Mouse (Mus musculus) bone marrow, adult 2 months (tissue): ENCODE results near the gene Klhl32. TPM values are rescaled to one million over a fixed set of nuclear protein-coding genes. Genes with fewer than 3 reads are reported as not detected.

ENCODE experiments used
- H3K27ac ChIP-seq: fragments of 200-500 bp; 2 replicates; pipeline ENCODE4 v1.5.1; 2012; ENCODE audit warnings: low read depth, mild to moderate bottlenecking, control low read depth, inconsistent platforms, low read length; ENCODE audit not compliant: control insufficient read depth, poor library complexity, insufficient read depth
- H3K4me1 ChIP-seq: fragments of 200-500 bp; 2 replicates; pipeline ENCODE4 v1.6.1; 2011; ENCODE audit warnings: low read length; ENCODE audit not compliant: control insufficient read depth, insufficient read depth
- H3K4me3 ChIP-seq: fragments of 200-500 bp; replicated peaks from 2 replicates; pipeline ENCODE3; 2011; ENCODE audit warnings: mild to moderate bottlenecking, low read depth, low read length, control low read depth; ENCODE audit not compliant: control insufficient read depth
- CTCF ChIP-seq: fragments of 200-500 bp; IDR thresholded peaks from 2 replicates; pipeline ENCODE4 v1.5.1; 2011; ENCODE audit warnings: low read length, control low read depth; ENCODE audit not compliant: control insufficient read depth, insufficient read depth
- POLR2A ChIP-seq: fragments of 200-500 bp; IDR thresholded peaks from 2 replicates; pipeline ENCODE4 v1.6.1; 2011; ENCODE audit warnings: low read depth, mild to moderate bottlenecking, control low read depth, low read length, borderline replicate concordance; ENCODE audit not compliant: control insufficient read depth
- WGBS: fragments of 180-500 bp; shearing (Covaris S2); methylation state at CpG from one replicate; pipeline ENCODE4 v1.1.7; 2018; 5-methylcytosine and 5-hydroxymethylcytosine counted together
- polyA plus RNA-seq: library from polyadenylated mRNA; stranded (reverse); fragments of >200 nt; gene quantifications from 2 replicates; pipeline ENCODE4 v1.2.4, GENCODE M21; 2011; ENCODE audit warnings: low replicate concordance; ENCODE audit not compliant: missing spikeins, insufficient read depth, insufficient read length

The Klhl32 gene
- polyA plus RNA-seq, 1 experiment = 0.42 TPM

DNA sequence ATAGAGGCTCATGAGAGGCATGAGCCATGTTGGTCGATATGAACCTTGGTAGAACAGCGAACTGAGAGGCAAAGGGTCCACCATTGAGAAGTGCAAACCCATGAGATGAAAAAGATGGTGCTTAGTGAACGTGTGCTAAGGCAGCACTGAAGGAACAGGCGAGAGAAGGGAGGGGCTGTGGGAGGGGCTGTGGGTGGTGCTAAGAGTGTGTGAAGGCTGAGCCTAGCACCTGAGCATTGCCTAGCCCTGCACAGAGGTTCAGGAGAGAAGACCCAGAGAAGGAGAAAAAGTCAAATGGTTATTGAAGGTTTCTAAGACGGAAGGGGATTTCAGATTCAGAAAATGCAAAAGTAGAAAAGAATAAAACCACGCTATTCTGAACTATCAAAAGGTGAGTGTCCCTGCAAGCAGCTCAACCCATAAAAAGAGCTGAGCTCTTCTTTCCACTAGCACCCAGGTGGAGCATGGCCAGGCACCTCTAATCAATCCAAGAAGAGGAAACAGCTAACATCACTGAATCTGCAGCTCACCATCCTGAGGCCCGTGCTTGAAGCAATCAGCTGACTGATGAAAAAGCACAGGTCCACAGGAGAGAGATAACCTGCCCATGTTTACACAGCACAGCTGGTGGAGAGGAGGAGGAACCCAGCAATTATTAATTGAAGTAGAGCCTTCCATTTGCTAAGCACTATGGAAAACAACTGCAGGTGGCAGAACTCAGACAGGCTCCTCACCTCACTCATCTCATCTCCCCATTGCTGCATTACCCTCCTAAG, 65.0 kb downstream of the Klhl32 start:
- H3K4me3 ChIP-seq = no peak overlapping the region
- no peak overlapping the region for H3K27ac ChIP-seq
- no peaks in the 10 kb centered on the region for H3K4me1 ChIP-seq
- TF ChIP-seq CTCF = no peak
- TF ChIP-seq POLR2A = no peak
- WGBS = 53% methylated on average over 7 of the region's 7 CpGs

DNA sequence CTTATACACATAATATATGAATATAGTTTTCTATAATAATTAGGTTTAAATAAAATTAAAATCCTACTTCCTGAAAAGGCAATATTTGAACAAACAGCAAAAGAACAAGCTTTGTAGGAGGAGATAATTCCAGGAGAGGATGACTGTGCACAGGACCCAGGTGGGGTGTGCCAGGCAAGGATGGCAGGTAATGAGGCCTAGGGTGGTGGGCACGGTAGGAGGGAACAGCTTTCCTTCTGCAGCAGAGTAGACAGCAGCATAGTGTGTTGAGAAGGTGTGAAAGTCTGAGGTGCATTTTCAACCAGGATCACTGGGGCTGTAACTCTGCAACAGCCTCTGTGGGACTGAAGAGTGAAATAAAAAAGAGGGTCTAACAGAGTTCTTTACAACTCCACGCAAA, 85.0 kb downstream of the Klhl32 start:
- WGBS = 71% methylated on average over 2 of the region's 2 CpGs
- H3K4me1 ChIP-seq = no peaks in the 10 kb centered on the region
- H3K27ac ChIP-seq = no peak overlapping the region
- TF ChIP-seq POLR2A = no peak
- no peak for TF ChIP-seq CTCF
- H3K4me3 ChIP-seq = no peak overlapping the region

DNA sequence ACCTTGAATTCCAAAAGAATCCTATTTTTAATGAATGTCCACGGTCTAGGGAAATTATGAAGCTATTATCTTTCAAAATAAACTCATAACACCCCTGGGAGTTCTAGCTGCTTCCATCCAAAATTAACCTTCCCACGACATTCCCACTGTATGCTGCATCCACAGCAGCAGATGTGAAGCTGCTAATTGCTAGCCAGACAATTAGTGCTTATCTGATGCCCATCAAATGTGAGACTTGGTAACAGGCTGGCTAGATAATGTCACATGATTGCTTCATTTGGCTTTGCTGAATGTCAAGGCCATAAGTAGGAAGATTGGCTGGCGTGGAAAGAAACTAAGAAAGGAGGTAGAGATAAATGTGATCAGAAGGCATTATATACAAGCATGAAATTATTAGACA, 85.5 kb downstream of the Klhl32 start:
- no peak overlapping the region for H3K27ac ChIP-seq
- no peak for TF ChIP-seq CTCF
- H3K4me3 ChIP-seq = no peak overlapping the region
- H3K4me1 ChIP-seq = no peaks in the 10 kb centered on the region
- 65% methylated on average over 3 of the region's 3 CpGs for WGBS

DNA sequence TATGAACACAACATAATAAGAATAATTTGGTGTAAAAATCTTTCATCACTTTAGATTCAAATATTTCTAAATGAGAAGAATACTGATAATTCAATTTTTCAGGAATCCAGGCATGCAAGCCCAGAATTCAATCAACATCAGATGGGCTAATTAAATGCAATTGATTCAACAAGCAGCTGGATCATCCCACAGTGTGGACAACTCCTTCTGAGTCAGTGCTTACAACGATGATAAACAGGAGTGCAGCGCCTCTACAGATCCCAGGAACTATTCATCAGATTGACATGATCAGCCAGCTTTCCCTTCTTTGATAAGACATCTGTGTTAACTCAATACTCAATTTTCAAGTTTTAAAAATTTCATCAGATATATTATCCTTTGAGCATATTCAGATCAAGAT, 86.4 kb downstream of the Klhl32 start:
- no peak overlapping the region for H3K4me3 ChIP-seq
- H3K4me1 ChIP-seq = no peaks in the 10 kb centered on the region
- WGBS = 78% methylated on average over 2 of the region's 2 CpGs
- TF ChIP-seq CTCF = no peak
- TF ChIP-seq POLR2A = no peak
- no peak overlapping the region for H3K27ac ChIP-seq

DNA sequence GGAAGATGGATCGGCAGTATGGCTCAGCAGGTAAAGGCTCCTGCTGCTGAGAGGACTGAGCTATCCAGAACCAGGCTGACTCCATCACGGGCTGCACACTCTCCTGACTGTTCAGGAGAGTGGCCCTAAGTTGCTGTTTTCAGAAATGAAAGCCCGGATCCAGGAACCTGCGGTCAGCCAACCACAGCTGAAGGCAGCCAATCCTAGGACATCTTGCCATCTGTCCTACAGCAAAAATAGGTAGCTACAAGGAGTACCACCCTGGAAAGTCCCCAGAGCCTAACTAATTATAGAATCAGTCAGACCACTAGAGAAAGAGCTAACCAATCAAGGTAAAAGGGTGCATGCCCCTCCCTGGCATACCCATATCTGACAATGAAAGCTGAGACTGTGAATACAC, 87.5 kb downstream of the Klhl32 start:
- Histone ChIP-seq H3K27ac (no peak overlapping the region), H3K4me1 (no peaks in the 10 kb centered on the region), H3K4me3 (no peak overlapping the region)
- 75% methylated on average over 4 of the region's 4 CpGs for WGBS
- TF ChIP-seq CTCF (no peak), POLR2A (no peak)

DNA sequence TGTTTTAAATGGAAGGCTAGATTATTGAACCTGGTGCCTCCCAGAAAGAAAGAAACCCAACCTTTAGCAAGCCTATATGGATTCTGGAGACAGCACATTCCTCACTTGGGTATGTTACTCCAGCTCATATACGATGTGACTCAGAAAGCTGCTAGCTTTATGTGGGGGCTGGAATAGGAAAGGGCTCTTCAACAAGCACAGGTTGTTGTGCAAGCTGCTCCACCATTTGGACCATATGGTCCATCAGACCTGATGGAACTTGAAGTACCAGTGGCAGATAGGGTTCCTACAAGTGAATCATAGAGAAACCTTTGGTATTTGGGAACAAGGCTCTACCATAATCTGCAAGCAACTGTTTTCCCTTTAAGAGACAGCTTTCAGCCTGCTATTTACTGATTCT, 92.0 kb downstream of the Klhl32 start:
- WGBS = 75% methylated on average over 1 of the region's 1 CpGs
- TF ChIP-seq POLR2A = no peak
- no peak for TF ChIP-seq CTCF
- Histone ChIP-seq H3K4me1 (no peaks in the 10 kb centered on the region), H3K4me3 (no peak overlapping the region), H3K27ac (no peak overlapping the region)

DNA sequence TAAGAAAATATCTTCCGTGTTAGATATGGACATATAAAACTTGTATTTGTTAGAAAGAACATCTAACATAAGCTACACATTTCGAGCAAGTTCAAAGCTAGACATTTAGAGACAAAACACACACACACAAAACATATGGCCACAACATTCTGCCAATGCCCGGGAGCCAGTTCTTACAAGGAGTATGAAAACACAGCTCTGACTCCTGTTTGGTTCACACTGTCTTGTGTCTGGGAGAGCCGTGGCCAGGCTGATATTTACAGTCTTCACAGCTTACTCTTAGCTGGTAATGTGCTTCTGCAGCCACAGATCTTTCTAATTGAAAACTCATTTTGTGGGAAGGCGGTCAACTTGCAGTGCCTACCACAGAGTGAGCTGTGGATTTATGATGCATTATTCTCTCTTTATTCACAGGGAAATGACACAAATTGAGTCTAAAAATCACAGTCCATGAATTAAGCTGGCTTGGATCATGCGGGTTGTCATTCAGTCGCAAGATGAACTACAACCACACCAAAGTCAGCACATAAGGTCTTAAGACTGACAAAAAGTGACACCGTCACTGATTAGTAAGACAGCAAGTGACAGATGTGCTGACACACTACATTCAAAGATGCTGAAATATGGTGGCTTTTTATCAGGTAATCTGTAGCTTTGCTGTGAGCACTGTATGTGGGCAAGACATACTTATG, 98.3 kb downstream of the Klhl32 start:
- no peak overlapping the region for H3K4me3 ChIP-seq
- no peak overlapping the region for H3K27ac ChIP-seq
- no peak for TF ChIP-seq POLR2A
- H3K4me1 ChIP-seq = no peaks in the 10 kb centered on the region
- 76% methylated on average over 8 of the region's 8 CpGs for WGBS

DNA sequence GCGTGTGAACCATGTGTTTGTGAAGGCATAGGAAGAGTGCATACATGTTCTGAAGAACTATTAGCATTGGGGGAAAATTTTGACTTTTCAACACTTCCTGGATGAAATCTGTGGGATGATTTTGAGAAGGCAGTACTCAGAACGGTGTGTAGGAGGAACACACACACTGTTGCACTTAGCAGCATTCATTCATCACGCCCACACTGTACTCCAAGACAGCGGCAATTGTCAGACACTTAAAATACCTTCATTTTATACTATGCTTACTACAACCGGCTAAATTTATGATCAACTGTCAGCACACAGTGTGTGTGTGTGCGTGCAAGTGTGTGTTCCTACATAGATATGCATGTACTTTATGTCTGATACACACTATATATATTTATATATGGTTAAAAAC, 113.8 kb downstream of the Klhl32 start:
- Histone ChIP-seq H3K27ac (no peak overlapping the region), H3K4me3 (no peak overlapping the region), H3K4me1 (no peaks in the 10 kb centered on the region)
- 71% methylated on average over 6 of the region's 6 CpGs for WGBS
- no peak for TF ChIP-seq POLR2A
- no peak for TF ChIP-seq CTCF

DNA sequence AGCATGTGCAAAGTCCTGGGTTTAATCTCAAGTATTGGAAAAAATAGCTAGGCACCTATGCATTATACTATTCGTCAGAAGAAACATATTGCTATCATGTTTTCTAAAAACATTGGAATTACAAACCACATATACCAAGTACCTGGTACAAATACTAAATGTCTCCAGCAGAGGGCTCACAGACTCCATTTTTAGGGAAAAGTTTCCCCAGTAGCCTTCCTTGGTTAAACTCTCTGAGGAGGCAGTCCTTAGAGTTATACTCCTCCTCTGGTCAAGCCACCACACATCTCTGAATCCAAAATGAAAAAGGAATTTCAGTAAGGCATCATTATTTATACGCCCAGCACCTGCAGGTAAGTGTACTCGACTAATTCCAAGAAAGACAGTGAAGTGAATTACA, 130.1 kb downstream of the Klhl32 start:
- H3K4me3 ChIP-seq = no peak overlapping the region
- no peak for TF ChIP-seq CTCF
- no peak for TF ChIP-seq POLR2A
- no peaks in the 10 kb centered on the region for H3K4me1 ChIP-seq
- WGBS = 34% methylated on average over 3 of the region's 3 CpGs
- H3K27ac ChIP-seq = no peak overlapping the region
